Mouse (Mus musculus) testis, postnatal 10 days (tissue): ENCODE results near the gene 1700025G04Rik.

Source experiments
- DNase-seq: peaks from one replicate; pipeline ENCODE4 v3.0.0; 2021; ENCODE audit warnings: low spot score

1700025G04Rik gene

DNA sequence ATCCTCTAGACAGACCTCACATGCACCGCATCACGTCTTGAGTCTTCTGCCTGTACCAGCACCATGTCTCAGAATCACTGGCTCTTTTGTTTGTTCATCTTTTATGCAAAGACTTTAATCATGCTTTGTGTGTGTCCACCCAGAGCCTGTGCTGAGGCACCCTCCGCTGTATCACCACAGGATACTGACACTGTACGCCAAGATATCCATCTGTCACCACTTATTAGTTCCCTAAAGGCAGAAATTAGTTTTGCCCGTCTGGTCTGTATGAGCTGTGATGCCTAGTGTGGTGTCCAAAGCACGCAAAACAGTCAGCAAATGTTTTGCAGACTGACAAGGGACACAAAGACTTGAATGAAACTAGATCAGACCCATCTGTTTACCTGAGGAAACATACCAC is 95.7 kb downstream of the 1700025G04Rik start:
- DNase-seq, result no peak

DNA sequence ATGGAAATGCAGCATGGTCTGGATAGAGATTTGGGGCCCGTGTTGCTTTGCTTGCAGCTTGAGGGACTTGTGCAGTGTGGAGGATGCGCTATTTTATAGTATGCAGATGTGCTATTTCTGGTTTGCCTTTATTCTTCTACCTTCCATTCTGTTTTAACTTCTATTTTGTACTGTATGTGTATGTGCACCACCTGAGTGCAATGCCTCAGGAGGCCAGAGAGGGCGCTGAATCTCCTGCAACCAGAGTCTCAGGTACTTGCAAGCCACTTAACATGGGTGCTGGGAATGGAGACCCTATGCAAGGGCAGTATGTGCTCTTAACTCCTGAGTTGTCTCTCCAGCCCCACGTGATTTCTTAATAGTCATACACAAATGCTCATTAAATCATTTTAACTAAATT is 98.4 kb downstream of the 1700025G04Rik start:
- DNase-seq, result no peak

DNA sequence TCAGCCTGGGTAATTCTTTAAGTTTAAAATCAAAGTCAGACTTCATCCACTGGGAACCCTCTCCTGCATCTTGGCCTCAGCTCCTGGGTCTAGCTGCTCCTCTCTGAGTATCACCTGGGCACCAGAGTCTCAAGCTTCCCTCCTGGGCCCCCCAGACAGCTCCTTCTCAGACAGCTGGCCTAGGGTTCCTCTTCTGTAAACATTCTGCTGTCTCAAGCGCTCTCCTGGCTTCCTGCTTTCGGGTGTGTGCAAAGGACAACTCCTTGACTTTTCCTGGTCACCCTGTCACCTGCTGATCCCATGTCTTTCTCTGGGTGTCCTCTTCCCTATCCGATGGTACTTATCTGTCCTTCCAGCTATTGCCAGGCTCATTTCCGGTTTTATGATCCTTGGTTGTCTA is 99.3 kb downstream of the 1700025G04Rik start:
- DNase-seq, result no peak

DNA sequence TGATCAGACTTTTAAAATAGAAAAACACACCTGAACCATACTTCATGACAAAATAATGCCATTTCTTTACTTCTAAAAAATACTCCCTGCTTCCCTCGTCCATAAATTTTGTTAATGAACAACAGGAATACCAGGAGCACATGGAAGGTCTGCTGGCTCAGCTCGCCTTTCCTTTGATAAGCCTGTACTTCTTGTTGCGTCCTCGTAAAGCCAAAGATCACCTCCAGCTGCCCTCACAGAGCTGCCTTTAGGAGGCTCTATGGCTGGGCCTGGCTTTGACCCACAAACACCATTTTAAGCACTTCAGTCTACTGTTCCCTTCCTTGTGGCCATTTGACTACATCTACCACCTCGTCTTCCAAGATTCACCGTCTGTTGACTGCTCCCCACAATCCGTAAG is 101.2 kb downstream of the 1700025G04Rik start:
- DNase-seq, result no peak

DNA sequence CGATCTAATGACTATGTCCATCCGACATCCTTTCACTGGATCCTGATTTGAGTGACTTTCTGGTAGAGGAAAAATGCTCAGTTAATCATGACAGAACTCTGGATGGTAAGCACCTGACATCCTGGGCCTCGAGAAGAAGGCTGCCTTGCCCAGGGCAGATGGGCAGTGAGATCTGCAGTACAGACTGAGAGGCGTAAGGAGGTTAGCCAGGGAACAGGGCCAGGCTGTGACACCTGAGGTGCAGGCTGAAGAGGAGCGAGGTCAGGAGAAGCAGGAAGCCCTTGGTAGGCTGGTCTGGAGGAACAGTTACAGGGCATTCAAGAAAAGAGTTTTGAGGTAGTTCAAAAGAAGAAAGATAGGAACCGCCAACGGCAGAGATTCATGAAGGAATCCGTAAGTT is 101.9 kb downstream of the 1700025G04Rik start:
- no peak for DNase-seq

DNA sequence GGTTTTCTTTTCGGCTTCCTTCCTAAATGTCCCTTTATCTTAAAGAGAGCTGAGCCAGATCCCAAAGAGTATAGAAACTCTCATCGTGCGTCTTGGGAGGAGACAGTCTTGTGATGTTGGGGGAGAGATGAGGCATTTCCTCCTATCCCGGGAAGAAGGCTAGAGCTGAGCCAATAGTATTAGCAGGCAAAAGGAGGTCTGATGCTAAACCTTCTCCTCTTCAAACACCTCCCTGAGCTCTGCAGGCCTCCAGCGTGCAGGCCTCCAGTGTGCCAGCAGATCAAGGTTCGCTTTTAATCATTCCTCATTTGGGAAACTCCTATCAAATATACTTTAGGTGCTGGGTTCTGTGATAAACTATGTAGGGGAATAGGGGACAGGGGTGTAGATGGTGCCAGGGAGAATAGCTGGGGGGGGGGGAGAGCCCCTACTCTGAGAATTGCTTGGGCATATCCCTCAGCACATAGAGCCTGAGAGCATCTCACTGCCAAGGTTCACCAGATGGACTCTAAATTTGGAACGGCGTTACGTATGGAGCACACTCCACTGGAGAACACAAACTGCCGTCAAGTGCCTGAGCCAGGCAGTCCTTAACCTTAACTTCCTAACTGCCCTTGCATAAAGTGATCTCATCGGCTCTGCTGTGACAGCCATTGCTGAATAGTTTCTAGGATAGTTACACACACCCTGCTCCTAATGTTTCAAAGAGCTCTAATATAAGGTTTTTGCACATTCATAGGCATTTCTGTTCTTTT is 103.7 kb downstream of the 1700025G04Rik start:
- DNase-seq, result no peak

DNA sequence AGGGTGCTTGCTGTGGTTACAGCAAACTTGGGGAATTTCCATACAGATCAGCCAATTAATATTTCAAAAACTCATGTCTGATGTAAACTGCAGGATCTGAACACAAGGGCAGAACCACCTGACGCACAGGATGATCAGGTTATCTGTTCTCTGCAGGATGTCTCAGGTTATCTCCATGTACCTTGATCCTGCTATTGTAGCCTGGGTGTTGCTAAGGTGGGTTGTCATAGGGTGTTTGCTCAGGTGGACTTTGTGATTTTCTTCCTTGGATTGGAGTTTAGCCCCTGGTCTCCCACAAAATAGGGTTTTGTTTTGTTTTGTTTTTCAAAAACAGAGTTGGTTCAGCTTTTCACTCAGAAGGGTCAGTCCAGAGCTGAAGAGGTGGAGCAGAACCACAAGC is 104.9 kb downstream of the 1700025G04Rik start:
- no peak for DNase-seq

DNA sequence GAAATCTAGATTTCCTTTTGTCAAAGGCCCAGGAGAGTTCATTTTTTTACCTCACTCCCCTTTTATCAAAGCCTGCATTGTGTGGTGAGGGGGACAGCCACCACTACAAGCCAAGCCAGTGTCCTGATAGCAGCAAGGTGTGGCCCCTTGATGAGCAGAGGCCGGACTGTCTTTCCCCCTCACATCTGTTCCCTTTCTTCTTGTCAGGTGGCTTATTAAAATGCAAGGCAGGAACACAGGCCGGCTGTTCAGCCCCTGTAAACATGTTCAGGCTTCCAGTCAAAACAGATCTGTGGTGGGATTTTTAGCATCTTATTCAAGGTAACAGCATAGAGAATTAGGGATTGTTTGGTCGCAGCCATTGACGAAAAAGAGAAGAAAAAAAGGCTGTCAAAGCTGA is 105.9 kb downstream of the 1700025G04Rik start:
- no peak for DNase-seq

DNA sequence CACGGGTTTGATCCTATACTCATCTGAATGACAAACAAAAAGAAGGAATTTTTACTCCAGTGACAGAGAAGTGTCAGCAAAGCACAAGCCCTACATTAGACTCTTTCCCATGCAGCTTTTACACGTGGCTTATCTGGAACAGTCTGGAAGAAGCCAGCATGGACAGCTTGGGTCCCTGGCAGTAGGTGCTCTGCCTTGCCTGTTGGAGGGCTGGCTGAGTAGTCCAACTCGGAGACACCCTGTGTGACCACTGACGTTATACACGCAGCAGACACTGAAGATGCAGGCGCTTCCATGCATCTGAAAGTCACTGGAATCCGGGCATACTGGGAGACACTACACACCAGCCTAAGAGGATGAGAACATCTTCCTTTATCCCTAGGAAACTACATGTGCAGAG is 109.4 kb downstream of the 1700025G04Rik start:
- DNase-seq, result no peak

DNA sequence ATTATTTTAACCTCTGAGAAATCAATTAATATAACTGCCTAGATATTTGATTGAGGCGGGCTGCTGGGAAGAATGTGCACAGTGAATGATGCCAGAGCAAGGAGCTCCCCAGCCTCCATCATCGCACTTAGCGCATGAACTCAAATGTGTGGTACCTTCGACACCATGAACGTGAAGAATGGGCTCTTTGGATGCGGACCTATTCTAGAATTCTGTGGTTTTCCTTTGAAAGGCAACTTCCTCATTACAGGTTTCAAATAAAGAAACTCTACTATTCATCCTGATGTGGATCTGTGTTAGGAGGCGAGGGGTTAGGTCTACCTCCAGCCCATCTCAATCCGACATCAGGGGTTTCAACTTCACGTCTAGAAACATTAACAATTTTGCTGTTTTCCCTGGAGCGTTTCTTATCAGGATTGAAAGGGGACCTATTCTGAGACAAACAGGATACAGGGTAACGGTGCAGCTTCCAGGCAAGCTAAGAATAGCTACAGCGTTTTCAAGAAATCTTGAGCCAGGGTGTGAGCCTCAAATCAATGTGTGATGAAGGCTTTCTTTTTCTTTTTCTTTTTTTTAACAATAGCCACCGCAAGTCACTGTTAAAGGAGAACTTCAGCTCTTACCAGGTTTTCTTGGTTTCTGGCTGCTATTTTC is 110.0 kb downstream of the 1700025G04Rik start:
- no peak for DNase-seq

DNA sequence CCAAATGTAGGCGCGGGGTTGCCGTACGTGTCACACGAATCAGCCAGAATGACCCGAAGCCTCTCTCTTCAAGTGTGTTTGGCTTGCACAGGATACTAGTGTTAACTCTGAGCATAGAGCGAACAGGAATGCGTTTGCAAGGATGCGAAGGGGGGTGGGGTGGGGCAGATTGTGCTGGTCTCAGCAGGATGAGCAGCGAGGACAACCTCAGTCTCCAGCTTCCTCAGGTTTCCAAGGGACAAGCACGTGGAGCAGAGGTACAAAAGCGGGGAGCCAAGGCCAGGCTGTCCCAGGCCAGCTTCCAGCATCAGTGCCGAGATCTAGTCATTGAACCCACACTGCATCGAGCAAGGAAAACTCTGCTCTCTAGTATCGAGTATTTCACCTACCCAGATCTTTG is 111.2 kb downstream of the 1700025G04Rik start:
- DNase-seq, result no peak

DNA sequence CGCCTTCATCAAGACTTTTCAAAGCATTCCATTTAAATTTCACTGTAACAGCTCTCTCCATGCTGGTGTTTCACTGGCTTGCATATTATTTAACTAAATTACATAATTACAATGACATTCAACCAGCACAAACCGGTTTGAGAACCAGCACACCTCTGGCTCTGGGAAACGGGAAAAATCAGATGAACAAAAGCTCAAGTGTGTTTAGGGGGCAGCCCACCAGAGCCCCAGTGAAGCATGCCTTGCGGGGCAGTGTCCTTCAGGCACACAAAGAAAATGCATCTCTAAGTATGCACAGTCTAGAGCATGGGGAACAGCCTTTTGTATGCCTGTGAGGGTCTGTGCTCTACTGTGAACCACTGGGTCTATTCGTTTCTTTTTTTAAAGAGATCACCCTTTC is 112.3 kb downstream of the 1700025G04Rik start:
- DNase-seq, result no peak

DNA sequence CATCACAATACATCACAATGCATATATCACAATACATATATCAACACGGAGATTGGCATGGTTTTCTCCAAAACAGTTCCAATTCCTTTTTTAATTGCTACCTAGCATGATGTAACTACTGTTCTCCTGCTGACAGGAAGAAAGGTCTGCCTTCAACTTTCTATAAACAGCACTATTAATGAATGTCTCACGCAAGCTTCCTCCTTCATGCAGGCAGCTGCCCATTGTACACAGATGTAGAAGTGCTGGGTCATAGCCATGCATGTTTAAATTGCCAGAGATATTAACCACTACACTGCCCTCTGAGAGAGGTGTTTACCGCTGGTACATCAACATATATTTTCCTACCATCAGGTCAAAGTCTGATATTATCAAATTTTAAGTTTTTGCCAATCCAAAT is 113.1 kb downstream of the 1700025G04Rik start:
- no peak for DNase-seq

DNA sequence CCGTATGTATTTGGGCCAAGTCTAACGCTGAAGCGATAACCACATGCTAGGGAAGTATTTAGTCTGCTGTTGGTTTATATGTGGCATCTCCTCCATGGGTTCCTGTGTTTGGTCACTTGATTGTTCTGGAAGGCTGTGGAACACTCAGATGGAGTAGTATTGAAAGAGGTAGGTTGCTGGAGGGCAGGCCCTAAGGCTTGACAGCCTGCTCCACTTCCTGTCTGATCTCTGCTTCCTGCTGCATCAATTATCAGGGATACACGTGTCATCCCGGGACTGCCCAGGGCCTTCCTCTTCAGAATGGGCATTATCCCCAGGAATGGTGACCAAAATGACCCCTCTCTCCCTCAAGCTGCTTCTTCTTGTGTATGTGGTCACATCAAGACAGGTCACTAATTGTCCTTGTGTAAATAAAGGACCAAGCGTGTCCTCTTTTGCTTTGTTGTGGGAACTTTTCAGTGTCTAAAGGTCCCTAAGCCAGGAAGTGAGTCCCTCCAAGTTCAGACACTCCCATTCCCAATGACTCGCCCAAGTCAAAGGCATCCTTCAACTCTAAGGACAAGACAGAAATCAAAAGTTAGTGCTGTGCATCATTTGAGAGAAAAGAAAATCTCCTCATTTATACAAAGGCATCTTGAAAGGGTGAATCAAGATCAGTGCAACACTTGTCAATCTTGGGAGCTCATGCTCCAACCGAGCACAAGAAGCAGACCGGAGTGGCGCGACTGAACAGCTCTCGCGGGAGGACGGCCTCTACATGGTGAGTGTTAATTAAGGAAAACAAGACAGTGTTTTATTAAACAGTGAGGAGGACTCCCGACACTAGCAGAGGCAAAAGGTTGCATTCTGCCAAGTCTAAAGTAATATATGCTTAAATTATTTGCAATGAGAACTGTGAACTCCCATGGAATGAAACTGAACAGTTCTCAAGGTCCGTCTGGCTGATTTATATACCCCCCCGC is 114.2 kb downstream of the 1700025G04Rik start:
- no peak for DNase-seq

DNA sequence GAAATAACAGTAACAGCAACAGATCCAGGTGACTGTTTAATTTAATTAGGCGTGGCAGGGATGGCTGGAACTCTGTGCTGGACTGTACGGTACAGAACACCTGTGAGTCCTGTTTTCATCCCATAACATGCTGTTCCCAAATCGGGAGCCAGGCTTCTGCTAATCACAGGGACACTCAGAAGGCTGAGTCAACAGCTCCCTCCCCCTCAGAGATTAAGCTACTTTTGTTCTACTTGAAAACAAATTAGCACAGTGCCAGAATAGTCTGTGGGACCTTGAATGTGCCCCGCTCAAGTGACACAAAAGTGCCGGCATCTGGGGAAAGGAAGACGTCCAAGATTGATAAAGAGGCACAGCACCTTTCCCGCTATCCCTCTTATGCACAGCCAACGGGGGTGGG is 115.0 kb downstream of the 1700025G04Rik start:
- DNase-seq, result no peak

DNA sequence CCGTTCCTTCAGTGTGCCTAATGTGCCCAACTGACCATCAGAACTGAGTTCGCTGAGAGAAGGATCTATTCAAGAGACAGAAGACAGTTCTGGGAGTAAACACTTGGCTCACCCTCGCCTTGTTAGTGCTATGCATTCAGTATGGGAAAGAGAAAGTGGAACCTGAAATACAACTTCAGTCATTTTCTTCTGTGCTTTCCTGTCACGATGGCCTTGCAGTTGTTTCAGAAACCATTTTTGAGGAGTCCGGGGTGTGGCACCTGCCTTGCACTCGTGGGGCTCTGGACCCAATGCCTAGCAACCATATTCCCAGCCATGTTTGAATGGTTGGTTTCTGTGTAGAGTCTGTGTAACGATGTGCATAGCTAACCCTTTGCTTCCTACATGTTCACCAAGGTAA is 115.5 kb downstream of the 1700025G04Rik start:
- no peak for DNase-seq

DNA sequence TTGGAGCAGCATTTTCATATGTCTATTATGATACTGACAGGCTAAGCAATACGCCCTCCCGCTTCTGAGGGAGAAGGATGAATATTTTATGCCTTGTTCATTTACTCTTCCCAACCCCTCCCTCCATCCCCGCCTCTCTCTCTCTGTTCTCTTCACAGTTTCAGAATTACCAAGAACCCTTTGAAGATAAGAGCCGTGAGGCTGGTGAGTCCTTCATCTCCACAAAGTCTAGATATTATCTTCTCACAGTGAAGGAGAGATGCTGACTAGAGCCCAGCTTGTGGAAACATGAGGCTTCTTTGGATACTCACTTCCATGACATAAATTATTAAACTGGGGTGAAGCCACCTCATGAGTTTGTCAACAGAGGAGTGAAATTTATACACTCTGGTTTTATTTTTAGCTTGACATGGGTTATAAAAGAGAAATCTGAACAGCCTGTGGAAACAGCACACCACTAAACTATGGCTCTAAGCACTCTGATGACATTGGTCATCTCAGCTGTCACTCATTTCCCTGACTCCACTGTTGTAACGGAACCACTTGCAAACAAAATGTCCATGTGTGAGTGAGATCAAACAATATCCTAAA is 116.7 kb downstream of the 1700025G04Rik start:
- no peak for DNase-seq

DNA sequence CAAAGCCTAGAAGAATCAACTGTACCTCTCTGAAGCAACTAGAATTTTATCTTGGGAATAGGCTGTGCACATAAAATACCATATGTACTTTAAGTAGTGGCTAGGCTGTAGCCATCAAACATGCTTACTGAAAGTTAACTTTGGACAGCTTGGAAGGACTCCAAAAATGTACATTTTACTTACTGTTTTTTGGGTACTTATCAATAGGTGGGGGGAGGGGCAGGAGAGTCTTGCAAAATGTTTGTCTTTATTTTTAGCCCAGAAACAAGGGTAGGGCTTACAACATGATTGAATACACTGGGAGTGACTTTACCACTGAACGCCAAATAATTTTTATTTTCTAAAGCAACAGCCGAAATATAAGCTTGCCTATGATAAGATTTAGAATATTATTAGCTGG is 118.3 kb downstream of the 1700025G04Rik start:
- DNase-seq, result no peak

DNA sequence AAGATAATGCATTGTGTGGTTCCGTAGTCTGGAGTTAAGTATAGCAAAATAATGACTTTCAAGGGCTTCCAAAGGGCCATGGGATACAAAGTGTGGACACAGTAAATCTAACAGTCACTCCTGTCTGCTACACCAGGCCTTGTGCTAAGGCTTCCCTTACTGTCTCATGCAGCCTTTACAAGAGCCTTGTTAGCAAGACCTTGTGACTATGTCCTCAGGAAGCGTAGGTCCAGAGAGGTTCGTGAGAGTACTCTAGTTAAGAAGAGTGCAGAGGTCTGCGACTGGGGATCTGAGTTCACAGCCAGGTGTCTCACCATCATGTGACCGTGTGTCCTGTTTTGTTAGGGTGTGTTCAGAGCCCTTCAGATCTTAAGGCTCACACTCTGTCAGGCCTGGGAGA is 121.8 kb downstream of the 1700025G04Rik start:
- no peak for DNase-seq

DNA sequence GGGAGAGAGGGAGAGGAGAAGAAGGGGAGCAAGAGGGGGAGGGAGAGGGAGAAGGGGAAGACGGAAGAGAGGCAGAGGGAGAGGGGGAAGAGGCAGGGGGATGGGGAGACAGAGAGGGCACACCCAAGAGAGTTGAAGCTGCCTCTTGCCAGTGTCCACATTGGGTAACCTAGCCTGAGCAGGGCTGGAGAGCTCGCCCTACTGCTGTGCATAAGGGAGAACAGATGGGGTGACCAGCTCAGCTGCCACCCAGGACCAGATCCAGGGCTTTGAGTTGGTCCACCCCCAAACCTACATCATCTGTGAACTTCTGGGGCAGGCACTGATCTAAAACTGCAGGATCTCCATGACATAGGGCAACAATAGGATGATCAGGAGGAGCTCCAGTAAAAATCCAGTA is 125.1 kb downstream of the 1700025G04Rik start:
- no peak for DNase-seq

DNA sequence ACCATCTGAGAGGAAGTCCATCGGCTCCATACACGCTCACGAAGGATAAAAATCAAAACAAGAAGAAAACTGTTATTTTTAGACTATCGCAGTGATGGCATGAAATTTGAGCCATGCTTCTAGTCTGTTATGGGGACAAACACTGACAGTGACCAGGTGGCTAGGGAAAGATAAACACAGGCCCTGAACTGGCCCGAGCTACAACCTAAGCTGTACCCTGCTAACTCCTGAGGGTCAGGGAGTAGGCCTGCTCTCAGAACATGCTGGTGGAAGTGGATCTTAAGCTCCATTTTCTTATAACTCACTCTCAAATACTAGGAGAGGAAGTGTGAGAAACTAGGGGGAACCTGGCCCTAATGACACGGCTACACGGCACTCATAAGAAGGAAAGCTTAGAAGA is 126.7 kb downstream of the 1700025G04Rik start:
- DNase-seq, result no peak

DNA sequence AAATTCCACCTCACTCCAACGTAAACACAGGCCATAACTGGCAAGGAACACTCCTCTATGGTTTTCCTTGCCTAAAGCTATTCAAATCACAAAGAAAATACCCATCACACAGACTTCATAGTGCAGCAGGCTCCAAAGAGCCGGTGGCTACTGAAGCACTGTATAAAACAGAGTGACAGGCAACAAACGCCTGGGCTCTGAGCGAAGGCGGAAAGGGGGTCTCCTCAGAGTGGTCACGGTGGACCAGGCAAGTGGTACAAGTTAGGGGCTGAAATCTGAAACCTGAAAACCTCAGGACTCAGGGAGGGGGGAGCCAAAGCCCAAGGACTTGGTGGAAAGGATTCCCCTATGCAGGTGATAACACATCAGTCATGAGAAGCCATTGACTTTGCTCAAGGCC is 127.8 kb downstream of the 1700025G04Rik start:
- DNase-seq, result no peak
